Mouse (Mus musculus) c-Kit-positive CD71-positive TER-119-negative erythroid progenitor cells, embryonic 14.5 days (primary cell): ENCODE measurements around the gene Ildr1.

Source experiments
- DNase-seq: peaks from one replicate; pipeline ENCODE4 v3.0.0-alpha.2; 2013; ENCODE audit warnings: low read depth

Ildr1 gene

DNA sequence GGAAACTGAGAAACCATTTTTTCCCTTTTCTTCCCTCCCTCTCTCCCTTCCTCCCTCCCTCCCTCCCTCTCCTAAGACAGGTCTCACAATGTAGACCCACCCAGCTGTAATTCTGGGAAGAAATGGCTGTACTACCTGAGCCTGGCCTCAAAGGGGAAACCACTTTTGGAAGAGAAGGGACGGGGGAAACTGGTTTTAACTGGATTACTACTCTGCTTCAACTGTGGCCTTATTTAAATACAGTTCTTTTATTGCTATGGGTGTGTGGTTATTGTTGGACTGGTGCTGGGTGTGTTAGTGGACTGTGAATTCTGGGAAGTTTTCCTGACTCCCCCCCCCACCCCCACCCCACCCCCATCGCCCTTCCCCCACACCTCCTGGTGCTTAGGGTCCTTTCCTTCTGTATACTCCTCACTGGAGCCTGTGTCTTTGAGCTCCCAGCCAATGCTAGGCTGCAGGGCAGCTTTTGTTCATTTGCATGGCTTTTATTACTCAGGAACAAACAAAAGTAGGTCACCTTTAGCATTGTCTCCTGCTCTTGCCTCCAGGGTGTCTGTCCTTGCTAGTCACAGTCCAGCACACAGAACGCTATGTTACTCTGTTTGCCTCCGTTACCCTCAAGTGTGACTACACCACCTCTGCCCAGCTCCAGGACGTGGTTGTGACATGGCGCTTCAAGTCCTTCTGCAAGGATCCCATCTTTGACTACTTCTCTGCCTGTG, 14.1 kb downstream of the Ildr1 start:
- DNase-seq, result no peak

DNA sequence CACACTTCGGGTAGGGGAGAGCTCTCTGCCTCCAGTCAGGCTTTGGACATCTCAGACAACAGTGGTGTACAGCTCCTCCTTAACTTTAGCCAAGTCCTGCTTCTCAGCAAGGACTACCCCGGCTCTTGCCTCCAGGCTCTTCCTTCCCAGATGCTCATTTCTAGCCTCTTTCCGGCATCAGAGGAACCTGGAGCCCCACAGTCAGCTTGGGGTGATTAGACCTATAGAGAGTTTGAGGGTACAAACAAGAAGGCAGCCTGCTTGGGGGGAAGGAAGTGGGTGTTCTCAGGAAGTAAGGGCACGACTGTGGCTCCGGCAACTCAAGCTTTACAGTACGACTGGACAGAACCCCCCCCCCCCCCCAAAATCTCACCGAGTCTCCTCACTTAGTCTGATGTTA, 15.0 kb downstream of the Ildr1 start:
- DNase-seq, result no peak

- DNase-seq, result no peak
These were observed 15.6 kb downstream of the Ildr1 start for GRCm38 (mm10) chr16:36709405-36709804.

DNA sequence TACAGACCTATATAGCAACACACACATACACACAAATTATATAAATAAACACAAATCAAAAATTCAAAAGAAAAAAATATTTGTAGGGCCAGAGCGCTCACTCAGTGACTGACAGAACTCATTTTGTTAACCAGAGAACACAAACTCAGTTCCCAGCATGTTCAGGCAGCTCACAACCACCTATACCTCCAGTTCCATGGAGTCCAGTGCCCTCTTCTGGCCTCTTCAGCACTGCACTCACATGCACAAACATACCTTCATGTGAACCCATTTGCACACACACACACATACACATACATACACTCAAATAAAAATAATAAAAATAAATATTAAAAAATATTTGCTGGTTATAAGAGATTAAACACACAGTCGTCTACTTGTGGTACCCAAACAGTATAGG, 17.0 kb downstream of the Ildr1 start:
- DNase-seq, result no peak

- DNase-seq, result no peak
These were observed 18.0 kb downstream of the Ildr1 start for GRCm38 (mm10) chr16:36711760-36712159.

- DNase-seq, result no peak
These were observed 23.7 kb downstream of the Ildr1 start for GRCm38 (mm10) chr16:36717481-36717880.

DNA sequence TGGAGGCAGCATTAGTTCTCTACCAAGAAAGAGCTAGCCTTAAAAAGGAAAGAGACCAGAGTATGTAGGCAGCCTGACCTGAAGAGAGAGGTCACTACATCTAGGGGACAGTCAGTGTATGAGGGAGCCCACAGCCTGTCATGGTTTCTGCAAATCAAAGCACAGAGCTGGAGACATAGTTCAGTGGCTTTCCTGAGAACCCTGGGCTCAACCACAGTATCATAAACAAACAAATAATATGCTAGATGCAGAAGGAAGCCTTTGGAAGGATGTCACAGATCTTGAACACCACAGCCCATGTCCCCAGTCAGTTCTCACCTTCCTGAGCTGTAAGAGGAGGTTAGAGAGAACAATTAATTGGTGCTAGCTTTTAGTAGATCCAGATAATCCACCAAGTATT, 24.9 kb downstream of the Ildr1 start:
- no peak for DNase-seq

DNA sequence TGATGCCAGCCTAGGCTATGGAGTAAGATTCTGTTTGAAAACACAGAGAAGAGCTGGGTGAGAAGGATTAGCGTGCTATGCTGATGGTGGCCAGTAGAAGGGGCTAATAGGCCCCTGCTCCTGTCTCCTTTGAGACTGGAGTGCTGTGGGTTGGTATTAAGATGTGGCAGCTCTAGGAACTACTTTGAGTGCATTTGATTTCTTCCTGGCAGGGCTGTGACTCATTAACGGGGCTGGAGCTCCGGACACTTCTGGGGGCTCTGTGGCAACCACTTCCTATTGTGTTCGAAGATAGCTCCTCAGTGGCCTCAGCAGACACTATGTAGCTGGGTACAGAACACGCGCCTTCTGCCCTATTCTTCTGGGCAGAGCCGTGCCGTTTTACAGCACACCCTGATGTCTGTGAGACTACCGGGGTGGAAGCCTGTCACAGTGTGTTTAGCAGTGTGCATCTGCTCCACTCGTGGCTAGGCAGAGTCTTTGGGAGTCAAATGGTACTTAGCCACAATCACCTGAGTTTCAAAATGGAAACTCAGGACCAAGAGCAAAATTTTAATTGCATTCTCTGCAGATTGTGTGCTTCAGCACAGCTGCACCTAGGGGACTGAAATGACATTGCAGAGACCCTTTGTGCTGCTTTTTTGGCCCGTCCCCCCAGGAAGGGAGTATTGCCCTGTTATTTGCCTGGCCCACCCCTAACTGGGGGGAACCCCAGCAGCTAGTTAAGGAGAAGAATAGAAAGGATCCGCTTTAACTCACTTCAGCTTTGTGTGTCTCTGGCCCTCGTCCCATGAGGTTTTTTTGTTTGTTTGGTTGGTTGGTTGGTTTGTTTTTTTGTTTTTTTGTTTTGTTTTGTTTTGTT, 26.6 kb downstream of the Ildr1 start:
- peak; percentile 1 for DNase-seq

DNA sequence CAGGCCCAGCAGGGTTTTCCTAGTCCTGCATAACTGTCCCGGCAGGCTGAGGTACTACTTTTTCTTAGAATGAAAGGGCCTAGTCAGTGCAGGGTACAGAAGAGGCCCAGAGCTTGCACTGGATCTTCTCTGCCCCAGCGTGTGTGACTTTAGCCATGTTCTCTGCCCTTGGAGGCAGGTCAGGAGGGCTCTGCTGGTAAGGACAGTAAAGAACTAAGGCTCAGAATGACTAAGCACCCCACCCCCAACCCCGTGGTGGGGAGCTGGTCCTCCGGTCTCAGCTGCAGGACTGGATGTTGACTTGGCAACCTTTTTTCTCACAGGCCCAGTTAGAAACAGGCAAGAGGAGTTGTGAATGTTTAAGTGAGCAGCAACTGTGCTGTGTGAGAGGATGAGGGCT, 29.0 kb downstream of the Ildr1 start:
- DNase-seq, result no peak

DNA sequence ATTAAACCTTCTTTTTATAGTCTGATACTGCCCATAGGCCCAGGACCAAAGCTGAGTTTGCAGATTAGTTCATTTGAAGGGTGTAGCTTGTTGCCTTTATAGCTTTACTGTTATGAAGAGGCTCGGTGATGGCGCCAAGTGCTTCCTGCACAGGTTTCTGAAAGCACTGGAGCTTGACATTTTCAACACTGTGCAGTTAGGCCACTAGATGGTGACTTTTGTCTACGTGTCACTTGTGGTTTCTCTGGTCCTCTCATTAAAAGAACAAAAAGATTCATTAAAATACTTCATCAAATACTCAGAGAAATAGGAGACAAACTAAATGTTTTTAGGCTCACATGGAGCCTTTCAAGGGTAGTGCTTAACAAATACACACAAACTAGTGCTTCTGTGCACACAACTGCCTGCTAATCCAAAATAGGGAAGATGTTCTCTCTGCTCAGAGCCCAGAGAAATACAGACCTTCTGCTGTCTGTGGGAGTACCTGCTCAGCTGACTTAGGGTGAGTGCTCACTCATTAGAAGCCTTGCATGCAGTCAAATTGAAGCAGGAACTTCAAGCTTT, 30.2 kb downstream of the Ildr1 start:
- no peak for DNase-seq

DNA sequence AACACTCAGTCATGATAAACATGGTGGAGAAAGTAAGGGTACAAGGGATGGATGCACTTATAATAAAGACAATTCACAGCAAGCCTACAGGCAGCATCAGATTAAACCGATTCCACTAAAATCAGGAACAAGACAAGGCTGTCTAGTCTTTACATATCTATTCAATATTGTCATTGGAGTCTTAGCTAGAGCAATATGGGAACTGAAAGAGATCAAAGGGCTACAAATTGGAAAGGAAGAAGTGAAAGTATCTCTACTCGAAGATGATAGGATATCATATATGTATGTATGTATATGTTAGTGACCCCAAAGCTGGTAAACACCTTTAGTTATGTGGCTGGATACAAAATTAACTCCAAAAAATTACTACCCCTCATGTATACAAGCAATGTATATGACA, 35.2 kb downstream of the Ildr1 start:
- DNase-seq, result no peak

DNA sequence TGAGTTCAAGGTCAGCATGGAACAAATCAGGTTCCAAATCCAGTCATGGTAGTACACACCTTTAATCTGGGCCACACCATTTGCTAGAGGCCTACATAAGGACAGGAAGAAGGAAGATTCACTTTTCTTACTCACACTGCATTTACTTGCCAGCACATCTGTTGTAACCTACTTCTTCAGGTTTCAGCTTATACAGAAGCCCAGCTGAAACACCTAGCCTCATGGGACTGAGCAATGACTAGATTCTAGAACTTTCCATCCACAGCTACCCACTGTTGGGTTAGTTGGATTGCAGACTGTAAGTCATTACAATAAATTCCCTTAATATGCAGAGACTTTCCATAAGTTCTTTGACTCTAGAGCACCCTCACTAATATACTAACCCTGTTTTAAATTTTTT, 38.8 kb downstream of the Ildr1 start:
- no peak for DNase-seq

GRCm38 (mm10) chr16:36733827-36734226, 40.0 kb downstream of the Ildr1 start:
- DNase-seq, result no peak

DNA sequence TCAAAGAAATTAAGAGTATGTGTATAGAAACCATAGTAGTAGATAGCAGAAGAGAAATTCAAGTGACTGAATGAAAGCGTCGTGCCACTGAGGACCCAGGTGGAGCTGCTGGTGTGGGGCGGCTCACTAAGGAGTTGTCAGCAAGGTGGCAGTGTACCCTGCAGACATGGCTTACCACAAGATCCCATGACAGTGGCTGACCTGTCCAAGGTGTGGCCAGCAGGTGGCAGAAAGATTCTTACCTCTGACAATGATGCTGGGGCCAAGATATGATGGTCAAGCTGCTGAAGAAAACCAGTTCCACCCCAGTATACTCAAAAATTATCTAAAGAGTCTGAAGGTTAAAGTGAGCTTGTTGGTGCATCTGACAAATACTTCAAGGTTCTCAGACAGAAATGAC, 41.6 kb downstream of the Ildr1 start:
- no peak for DNase-seq

DNA sequence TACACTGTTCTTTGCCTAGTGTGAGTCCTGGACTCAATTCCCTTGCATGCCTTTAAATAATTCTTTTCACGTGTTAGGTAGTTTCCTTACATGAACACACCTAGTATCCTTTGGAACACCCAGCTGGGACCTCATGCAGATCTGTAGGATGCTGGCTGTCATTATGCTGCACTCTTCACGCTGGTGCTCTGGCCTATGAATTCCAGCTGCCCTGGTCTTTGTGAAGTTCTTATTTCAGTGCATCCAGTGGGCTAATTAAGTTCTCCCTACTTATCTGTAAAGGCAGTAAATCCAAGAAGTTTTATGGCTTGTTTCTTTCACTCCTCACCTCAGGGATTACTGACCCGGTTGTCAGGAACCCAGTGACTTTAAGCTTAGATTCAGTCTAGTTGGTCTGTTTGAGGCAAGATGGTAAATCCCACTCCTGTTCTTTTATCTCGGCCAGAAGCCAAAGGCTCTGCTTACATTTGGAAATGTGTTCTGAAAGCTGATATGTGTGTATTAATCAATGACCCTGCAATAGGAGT, 45.7 kb downstream of the Ildr1 start:
- no peak for DNase-seq

- no peak for DNase-seq
These were observed 49.8 kb downstream of the Ildr1 start for GRCm38 (mm10) chr16:36743580-36743979.

DNA sequence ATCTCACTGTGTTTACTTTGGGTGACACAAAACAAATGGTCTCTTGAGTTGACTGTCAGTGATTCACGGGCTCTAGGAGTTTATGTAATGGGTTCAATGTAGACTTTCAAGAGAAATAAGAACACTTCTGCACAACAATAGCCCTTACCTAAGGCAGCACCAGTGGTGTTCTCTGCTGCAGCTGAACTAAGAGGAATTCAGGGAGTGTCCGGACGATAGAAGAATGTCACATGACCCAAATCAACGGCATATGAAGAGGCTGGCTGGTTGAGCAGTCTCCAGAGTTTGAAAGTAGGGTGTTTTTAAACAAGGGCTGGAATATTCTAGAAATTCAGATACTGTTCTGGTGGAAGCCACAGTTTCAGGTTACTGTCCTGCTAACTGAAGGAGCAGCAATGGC, 53.3 kb downstream of the Ildr1 start:
- no peak for DNase-seq

DNA sequence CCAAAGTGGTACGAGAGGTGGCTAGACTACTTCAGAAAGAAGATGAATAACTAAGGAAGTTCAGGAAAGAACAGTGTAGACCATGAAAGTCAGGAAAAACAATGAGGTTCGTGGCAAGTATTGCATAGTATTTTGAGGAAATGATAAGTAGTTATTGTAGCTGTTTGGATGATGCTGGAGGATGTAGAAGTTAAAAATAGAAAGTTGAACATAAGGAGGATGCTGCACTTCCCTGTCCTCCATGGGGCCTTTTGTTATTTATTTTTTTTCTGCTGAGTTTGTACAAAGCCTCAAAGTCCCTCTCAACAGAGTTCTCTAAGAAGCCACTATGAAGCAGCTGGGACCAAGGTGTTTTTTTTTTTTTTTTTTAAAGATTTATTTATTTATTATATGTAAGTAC, 54.0 kb downstream of the Ildr1 start:
- DNase-seq, result no peak

- DNase-seq, result no peak
These were observed 58.2 kb downstream of the Ildr1 start for GRCm38 (mm10) chr16:36751979-36752378.

GRCm38 (mm10) chr16:36770191-36770771, 76.5 kb downstream of the Ildr1 start:
- DNase-seq, result no peak

DNA sequence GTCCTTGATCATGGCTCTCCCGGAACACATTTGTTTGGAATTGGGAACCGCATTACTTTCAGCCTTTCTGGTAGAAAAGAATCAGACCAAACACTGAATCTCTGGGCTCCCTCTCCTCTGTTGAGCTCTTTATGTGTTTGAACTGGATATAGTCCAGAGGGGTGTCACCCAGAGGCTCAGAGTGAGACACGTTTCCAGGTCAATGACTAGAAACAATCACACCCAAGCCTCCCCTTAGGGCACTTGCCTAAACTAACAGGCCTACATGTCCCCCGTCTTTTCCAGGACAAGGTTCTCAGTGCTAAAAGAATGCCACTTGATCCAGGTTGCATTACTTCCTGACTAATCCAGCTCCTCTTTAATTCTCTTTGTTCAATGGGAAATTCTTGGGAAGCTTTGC, 77.1 kb downstream of the Ildr1 start:
- no peak for DNase-seq

GRCm38 (mm10) chr16:36771244-36771643, 77.5 kb downstream of the Ildr1 start:
- no peak for DNase-seq

DNA sequence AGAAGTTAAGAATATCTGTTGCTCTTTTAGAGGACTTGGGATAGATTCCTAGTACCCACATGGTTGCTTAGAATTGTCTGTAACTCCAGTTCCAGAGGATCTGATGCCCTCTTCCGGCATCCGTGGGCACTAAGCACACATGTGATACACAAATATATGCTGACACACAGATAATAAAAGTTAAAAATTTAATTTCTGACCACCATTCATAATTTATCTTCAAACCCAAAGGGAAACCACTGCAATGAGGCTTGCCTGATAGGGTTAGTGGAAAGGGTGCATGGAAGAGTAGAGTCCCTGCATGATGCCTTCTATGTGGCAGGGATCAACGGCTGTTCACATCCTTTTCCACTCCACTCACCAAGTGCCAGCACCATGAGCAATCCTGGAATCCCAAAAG, 77.9 kb downstream of the Ildr1 start:
- no peak for DNase-seq
